Mouse (Mus musculus): ENCODE data around the gene Stat1.

- no peak for TF ChIP-seq CTCF (IDR thresholded peaks at IDR 0.05; ENCODE audit: low read depth, low read length)
- TF ChIP-seq TAL1 (conservative IDR thresholded peaks at IDR 0.05; ENCODE audit: low read depth, low read length) = no peak
- TF ChIP-seq POLR2AphosphoS5 (IDR thresholded peaks at IDR 0.05; ENCODE audit: insufficient replicate concordance, low read depth, low read length) = no peak
These were observed 28.9 kb downstream of the Stat1 start for GRCm38 (mm10) chr1:52148178-52148577.

All from G1E (cell line).